Mouse (Mus musculus) intestine, embryonic 14.5 days (tissue): ENCODE results near the gene Rab30. TPM values are rescaled to one million over a fixed set of nuclear protein-coding genes. Genes with fewer than 3 reads are reported as not detected.

Experiments
- ATAC-seq: fragments of 200-750 bp; cut with Nextera tagmentation; replicated peaks from 2 replicates; pipeline ENCODE4 v1.8.0; 2017; ENCODE audit warnings: low read depth, moderate number of reproducible peaks, moderate TSS enrichment, moderate library complexity; ENCODE audit not compliant: low FRiP score, low TSS enrichment
- DNase-seq: peaks from one replicate; pipeline ENCODE4 v3.0.0-alpha.2; 2018; ENCODE audit warnings: low spot score
- H3K27ac ChIP-seq: fragments of 300-500 bp; sonication (generic); 2 replicates; pipeline ENCODE4 v1.5.1; 2014; ENCODE audit warnings: low read depth, mild to moderate bottlenecking, control low read depth
- H3K27me3 ChIP-seq: fragments of 300-500 bp; sonication (generic); replicated peaks from 2 replicates; pipeline ENCODE4 v1.6.1; 2014; ENCODE audit warnings: low read length, control low read depth; ENCODE audit not compliant: control insufficient read depth, insufficient read depth
- H3K36me3 ChIP-seq: fragments of 300-500 bp; sonication (generic); 2 replicates; pipeline ENCODE4 v1.6.1; 2014; ENCODE audit warnings: low read length, control low read depth; ENCODE audit not compliant: control insufficient read depth, insufficient read depth
- H3K4me1 ChIP-seq: fragments of 300-500 bp; sonication (generic); replicated peaks from 2 replicates; pipeline ENCODE4 v1.6.1; 2014; ENCODE audit warnings: low read length, control low read depth, mixed read lengths; ENCODE audit not compliant: control insufficient read depth, insufficient read depth
- H3K4me2 ChIP-seq: fragments of 300-500 bp; sonication (generic); 2 replicates; pipeline ENCODE4 v1.6.1; 2014; ENCODE audit warnings: low read length
- H3K4me3 ChIP-seq: fragments of 300-500 bp; sonication (generic); 2 replicates; pipeline ENCODE4 v1.5.1; 2014; ENCODE audit warnings: low read depth, low read length, control low read depth, mixed read lengths
- H3K9ac ChIP-seq: fragments of 300-500 bp; sonication (generic); 2 replicates; pipeline ENCODE4 v1.6.1; 2014; ENCODE audit warnings: mild to moderate bottlenecking, low read length
- H3K9me3 ChIP-seq: fragments of 300-500 bp; sonication (generic); 2 replicates; pipeline ENCODE4 v1.6.1; 2016; ENCODE audit warnings: low read length, control low read depth; ENCODE audit not compliant: control insufficient read depth
- WGBS: fragments of 180-500 bp; shearing (Covaris S2); extraction: QIAGEN DNeasy Blood & Tissue Kit; methylation state at CpG from one replicate; pipeline ENCODE4 v1.1.7; 2014; 5-methylcytosine and 5-hydroxymethylcytosine counted together
- polyA plus RNA-seq: library from polyadenylated mRNA; unstranded; fragments of >200 nt; fragmentation: Nextera tagmentation; extraction: Ambion mirVana; gene quantifications from 2 replicates; pipeline ENCODE4 v1.2.1, GENCODE M21; 2014

Gene Rab30
- polyA plus RNA-seq, 1 experiment from 2014 or later = 19.1 TPM

GRCm38 (mm10) chr7:92883850-92884716 lies 142.7 kb downstream of the Rab30 start:
- no peaks in the 10 kb centered on the region; the same call in 1 of the 2 replicates for H3K36me3 ChIP-seq
- H3K9me3 ChIP-seq = no peaks in the 10 kb centered on the region
- H3K4me1 ChIP-seq = no peaks in the 10 kb centered on the region
- no peak for ATAC-seq
- H3K27ac ChIP-seq = no peak overlapping the region
- no peak overlapping the region for H3K4me2 ChIP-seq
- H3K9ac ChIP-seq = no peak overlapping the region
- H3K27me3 ChIP-seq = no peaks in the 10 kb centered on the region
- WGBS = 87% methylated on average over 9 of the region's 9 CpGs
- H3K4me3 ChIP-seq = no peak overlapping the region
- DNase-seq = no peak

DNA sequence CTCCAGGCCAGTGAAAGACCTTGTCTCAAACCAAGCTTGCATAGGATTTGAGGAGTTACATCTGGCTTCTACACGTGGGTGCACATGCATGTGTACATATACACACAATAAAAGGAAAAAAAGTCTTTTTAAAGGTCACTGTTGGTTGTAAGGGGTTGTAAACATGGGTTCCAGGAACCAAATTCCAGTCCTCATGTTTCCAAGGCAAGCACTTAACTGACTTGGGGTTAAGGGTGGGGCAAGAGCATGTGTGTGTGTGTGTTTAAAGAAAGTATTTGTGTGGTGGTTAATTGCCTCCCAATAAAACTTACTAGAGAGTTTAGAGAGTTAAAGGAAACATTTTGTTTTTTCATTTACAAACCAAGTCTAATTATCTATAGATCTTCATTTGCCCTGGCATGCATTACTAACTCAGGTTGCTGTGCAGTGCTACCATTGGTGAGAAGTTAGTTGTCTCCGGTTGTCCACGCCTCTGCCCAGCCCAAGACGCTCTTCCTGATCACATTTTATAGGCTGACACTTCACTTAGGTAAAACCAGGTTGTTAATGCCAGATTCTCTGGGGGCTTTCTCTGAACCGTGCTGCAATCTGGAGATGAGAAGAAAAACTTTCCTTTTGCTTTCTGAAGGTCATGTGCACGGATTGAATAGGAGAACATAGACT lies 143.7 kb downstream of the Rab30 start:
- H3K4me1 ChIP-seq = no peaks in the 10 kb centered on the region
- 72% methylated on average over 6 of the region's 6 CpGs for WGBS
- no peaks in the 10 kb centered on the region for H3K9me3 ChIP-seq
- ATAC-seq (no peak), DNase-seq (no peak)
- no peak overlapping the region for H3K4me3 ChIP-seq
- no peak overlapping the region for H3K27ac ChIP-seq
- no peak overlapping the region for H3K9ac ChIP-seq
- H3K36me3 ChIP-seq = no peaks in the 10 kb centered on the region
- no peaks in the 10 kb centered on the region for H3K27me3 ChIP-seq
- no peak overlapping the region for H3K4me2 ChIP-seq

DNA sequence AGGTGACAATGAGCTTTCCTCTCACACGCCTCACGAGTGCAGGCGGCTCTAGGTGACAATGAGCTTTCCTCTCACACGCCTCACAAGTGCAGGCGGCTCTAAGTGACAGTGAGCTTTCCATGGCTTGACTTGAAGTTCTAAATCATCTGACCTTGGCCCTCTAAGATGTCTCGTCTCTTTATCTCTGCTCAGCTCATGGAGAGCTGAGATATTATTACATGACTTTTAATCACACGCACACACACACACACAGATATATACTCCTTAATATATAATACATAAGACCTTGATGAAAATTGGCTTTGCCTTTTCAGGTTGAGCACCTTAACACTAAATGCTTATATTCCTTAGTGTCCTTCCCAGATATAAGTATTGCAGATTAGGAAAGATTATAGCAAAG lies 145.4 kb downstream of the Rab30 start:
- H3K9ac ChIP-seq = no peak overlapping the region
- ATAC-seq = no peak
- no peaks in the 10 kb centered on the region for H3K9me3 ChIP-seq
- no peaks in the 10 kb centered on the region for H3K27me3 ChIP-seq
- no peak overlapping the region for H3K27ac ChIP-seq
- H3K4me1 ChIP-seq = no peaks in the 10 kb centered on the region
- no peak for DNase-seq
- WGBS = 81% methylated on average over 7 of the region's 7 CpGs
- H3K36me3 ChIP-seq = no peaks in the 10 kb centered on the region
- no peak overlapping the region for H3K4me2 ChIP-seq
- no peak overlapping the region for H3K4me3 ChIP-seq

DNA sequence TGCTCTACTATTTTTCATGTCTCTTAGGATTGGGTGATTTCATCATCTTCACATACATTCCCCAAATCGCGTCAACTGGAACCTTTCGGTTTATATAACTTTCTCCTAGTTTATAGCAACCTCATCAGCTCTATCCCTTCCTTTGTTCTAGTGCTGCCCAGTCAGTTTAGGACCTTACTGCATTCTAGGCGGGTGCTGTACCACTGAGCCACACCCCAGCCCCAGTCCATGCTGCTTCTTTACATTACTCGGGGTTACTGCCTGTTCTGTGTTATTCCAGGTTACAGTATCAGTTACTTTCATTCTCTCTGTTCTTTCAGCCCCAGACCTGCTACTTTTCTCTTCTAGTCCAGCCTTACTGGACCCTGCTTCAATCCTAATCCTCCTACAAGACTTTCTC lies 145.8 kb downstream of the Rab30 start:
- H3K9me3 ChIP-seq = peaks cover 3% of the 10 kb centered on the region; the same call in 1 of the 2 replicates
- no peaks in the 10 kb centered on the region for H3K4me1 ChIP-seq
- ATAC-seq (no peak), DNase-seq (no peak)
- H3K36me3 ChIP-seq = no peaks in the 10 kb centered on the region
- H3K4me2 ChIP-seq = no peak overlapping the region
- no peak overlapping the region for H3K4me3 ChIP-seq
- H3K9ac ChIP-seq = no peak overlapping the region
- no peak overlapping the region for H3K27ac ChIP-seq
- 91% methylated on average over 5 of the region's 5 CpGs for WGBS
- no peaks in the 10 kb centered on the region for H3K27me3 ChIP-seq

DNA sequence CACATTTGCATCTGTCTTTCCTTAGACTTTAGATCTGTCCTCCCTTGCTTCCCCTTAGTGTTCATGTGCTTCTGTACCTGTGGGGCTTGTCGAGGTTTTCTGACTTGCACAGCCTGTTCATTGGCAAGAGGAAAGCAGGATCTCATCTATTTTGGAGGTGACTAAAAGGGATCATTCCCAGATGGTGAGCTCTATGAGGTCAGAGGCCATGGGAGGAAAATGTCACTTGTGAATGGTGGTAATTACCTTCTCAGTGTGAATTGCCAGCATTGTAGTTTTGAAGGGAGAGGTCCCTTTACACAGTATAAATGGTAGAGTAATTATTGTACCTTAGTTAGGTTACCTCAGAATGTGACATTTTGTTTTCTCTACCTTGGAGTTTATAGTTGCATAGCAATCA lies 148.8 kb downstream of the Rab30 start:
- no peaks in the 10 kb centered on the region for H3K27me3 ChIP-seq
- no peak for DNase-seq
- H3K36me3 ChIP-seq = no peaks in the 10 kb centered on the region
- no peak overlapping the region for H3K9ac ChIP-seq
- WGBS = 48% methylated on average over 1 of the region's 1 CpGs
- ATAC-seq = no peak
- no peaks in the 10 kb centered on the region for H3K4me1 ChIP-seq
- no peak overlapping the region for H3K4me3 ChIP-seq
- peaks cover 5% of the 10 kb centered on the region; the same call in 1 of the 2 replicates for H3K9me3 ChIP-seq
- H3K27ac ChIP-seq = no peak overlapping the region
- no peak overlapping the region for H3K4me2 ChIP-seq

- Histone ChIP-seq H3K27me3 (no peaks in the 10 kb centered on the region), H3K4me2 (no peak overlapping the region), H3K4me1 (no peaks in the 10 kb centered on the region), H3K9me3 (peaks cover 5% of the 10 kb centered on the region; the same call in 1 of the 2 replicates), H3K4me3 (no peak overlapping the region), H3K27ac (no peak overlapping the region), H3K36me3 (no peaks in the 10 kb centered on the region), H3K9ac (no peak overlapping the region)
- DNase-seq (no peak), ATAC-seq (no peak)
- WGBS = 29% methylated on average over 4 of the region's 4 CpGs
Measured at GRCm38 (mm10) chr7:92890618-92891230, 149.3 kb downstream of the Rab30 start.

GRCm38 (mm10) chr7:92893478-92893877 lies 152.1 kb downstream of the Rab30 start:
- no peak overlapping the region for H3K4me3 ChIP-seq
- 55% methylated on average over 3 of the region's 3 CpGs for WGBS

More at GRCm38 (mm10) chr7:92893478-92893877, 152.1 kb downstream of the Rab30 start:
- Histone ChIP-seq H3K36me3 (no peaks in the 10 kb centered on the region), H3K9ac (no peak overlapping the region), H3K4me2 (no peak overlapping the region), H3K9me3 (peaks cover 5% of the 10 kb centered on the region; the same call in 1 of the 2 replicates), H3K27me3 (no peaks in the 10 kb centered on the region), H3K4me1 (no peaks in the 10 kb centered on the region), H3K27ac (no peak overlapping the region)
- ATAC-seq (no peak), DNase-seq (no peak)
